Mouse (Mus musculus) cerebellum, postnatal 36 days (tissue): ENCODE measurements around the gene Gata3.
A peak's percentile ranks its signal among the peaks of the same experiment; 100 is the strongest.

ENCODE experiments used
- DNase-seq, 2 experiments: peaks; one replicate each; pipeline ENCODE4 v3.0.0; 2021 to 2022; ENCODE audit warnings: mixed read lengths in 2 of 2

Gene Gata3

DNA sequence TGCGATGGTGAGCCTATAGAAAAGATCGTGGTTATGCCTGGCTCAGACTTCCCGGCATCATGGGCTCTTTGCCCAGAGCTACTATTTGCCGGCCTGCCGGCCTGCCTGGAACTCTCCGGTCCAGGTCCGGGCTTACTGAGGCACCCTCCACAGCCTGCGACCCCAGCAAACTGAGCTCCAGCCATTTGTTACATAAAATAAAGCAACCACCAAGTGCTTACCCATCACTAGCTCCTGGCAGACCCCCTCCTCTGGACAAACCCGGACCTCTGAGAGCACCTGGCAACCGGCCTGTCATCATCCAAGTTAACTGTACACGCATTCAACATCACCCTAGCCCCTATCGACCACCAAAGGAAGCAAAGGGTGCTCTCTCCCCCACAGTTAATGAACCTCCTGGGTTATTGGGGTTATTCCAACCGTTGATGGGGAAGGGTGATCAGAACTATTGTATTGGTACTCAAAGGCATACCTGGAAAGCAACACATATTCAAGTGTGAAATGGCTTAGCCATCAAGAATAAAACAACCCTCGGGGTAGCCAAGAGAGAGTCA, 4.5 kb downstream of the Gata3 start:
- DNase-seq: no peak

DNA sequence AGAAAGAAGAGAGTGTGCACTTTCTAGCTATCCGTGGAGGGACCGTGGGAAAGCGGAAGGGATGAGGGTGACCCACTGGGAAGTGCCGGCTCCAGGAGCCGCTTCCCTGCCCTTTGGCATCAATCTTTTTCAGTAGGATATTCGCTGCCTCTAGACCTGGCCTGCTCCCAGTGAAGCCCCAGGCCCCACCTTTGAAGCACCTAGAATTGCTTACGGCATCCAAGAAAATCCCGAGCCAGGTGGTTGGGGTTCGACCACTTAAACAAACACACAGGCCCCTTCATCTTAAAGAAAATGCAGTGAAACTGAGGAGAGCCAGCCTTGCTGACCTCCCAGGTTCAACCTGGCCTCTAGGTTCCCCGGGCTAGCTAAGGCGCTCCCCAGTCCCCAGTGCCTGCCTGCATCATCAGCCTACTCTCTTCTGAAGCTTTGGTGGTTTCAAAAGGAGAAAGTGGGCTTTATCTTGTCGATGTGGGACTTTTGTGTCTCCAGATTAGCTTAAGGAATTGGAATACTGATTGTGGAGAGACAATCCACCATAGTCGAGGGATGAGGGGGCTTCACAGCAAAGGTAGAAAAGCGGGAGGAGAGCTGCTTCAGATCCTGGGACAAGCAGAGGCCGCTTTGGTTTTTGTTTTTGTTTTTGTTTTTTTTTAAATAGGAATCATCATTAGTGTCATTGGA, 5.2 kb downstream of the Gata3 start:
- peak in 1 of 2 experiments; percentile 17 for DNase-seq

DNA sequence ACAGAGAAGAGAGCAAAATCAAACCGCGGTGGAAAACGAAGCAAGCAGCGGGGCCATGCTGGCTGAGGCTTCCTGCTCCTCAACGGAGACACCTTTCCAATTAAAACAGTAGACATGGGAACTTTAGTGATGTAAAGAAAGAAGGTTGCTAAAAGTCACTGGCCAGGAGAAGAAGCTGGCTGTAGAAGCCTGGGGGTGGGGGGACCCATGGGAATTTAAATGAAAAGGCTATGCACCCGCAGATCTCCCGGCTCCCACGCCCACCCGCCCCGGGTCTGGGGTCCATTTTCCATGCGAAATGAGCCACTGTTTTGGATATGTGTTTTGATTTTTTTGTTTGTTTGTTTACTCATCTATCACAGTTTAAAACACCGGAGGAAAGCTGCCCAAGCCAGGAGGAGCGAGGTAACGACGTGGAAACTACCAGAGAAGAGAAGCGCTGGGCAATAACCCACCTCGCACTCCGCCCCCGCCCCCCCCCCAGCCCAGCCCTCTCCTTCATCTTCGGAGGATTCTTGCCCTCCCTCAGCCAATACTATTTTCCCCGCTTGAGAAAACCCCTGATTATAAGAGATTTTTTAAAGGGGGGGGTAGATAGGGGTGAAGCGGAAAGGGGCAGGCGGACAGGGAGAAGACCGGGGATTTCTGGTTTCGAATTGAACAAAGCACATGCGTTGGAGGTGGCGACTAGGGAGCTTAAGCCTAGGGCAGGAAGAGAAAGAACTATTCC, 5.9 kb downstream of the Gata3 start:
- no peak for DNase-seq

DNA sequence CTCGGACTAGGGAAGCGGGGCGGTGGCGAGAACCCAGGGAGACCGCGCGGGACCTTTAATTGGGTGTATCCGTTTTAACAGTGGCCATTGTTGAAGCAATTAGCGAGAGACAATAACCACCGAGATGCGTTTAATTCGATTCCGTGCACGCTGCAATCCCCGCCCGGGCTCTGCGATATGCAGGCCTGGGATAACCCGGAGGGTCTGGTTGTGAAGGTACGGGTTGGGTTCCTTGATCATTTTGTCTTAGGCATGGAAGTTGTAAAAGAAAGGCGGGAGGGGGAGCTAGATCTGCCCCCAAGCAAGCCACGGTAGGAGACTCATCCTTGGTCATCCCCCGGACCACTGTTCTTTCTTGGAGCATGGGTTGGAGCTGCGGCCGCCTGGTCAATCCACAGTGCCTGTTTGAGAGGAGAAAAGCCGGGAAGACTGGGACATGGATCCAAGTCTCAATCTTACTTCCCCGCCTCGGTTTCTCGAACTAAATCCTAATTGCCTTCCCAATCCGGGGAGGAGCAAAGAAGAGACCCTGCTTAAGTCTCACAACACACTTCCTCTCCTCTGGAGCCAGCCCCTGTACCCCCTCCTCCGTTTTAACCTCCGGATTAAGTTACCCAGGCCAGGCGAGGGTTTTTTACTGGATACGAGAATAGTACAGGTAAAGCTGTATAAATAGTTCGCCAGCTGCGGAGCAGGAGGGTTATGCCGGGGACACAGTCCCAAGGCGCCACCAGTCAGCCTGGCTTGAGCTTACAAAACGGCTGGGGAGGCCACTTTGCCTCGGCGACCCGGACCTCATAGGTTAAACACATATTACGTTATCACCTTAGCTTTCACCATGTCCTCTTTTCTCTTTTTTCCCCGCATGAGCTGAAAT, 6.7 kb downstream of the Gata3 start:
- DNase-seq: peak in 1 of 2 experiments; percentile 36

DNA sequence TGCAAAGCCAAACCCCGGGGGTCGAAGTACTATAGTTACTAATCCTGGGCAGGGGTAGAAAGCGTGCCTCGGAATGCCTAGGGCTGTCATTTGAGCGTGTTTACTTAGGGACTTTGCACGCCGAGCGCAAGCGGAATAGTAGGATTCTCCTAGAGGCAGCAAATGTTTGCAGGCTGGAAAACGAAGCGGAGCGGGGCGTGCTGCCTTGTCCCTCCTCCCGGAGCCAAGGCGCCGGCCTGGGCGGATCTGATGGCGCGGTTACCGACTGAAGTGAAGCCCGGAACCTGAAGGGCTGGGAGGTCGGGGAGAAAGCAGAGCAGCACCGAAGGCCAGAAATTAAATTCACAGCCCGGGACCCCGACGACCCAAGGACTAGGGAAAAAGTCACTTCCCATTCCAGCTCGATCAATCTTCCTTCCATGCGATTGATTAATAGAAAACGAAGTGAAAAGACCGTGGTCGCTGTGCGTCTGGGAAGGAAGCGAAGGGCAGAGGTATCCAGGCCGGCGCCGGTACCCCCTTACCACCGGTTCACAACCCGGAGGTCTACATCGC, 7.4 kb downstream of the Gata3 start:
- peak in 1 of 2 experiments; percentile 25 for DNase-seq

DNA sequence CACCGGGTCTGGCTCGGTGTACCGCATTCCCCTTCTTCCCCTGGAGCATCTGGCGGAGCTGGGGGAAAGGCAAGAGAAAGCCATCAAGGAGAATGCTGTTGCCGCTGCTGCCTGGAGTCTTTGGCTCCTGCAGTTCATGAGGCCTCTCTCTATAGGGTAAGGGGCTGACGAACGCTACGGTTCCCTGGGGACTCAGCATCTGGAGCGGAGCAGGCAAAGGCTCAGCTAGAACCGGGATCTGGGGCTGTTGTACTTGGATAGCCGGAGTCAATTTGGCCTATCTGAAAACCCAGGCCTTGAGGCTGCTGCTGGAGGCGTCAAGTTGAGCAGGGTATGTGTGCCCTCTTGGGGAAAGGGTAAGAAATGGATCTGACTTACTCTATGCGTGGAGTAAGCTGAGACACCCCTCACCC, 8.2 kb downstream of the Gata3 start:
- DNase-seq: no peak

DNA sequence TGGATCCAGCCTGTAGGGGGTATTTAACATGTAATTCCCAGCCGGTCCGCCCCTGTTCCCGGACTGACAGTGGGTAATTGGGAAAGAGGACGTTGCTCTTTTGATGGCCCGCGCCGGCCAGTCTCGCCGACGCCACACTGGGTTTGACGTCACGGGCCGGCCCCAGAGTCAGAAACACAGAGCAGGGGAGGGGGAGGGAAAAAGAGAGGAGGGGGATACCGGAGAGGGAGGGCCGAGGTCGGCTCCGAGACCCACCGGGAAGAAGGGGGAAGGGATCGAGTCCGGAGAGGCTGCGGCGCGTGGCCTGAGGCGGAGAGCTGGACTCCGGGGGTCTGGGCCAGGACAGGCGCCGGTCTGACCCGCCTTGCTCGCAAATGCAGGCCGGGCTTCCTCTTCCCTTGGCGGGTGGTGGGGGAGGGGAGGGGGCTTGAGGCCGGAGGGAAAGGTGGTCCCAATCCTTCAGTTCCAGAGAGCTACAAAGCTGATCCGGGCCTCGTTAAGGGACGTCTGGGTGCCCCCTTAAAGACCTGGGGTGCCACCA, 8.7 kb downstream of the Gata3 start, which contains the start of gene 4930412O13Rik:
Gene 4930412O13Rik, plus strand, starts transcription at position 202 of the 541 bp plus-strand sequence.
- DNase-seq: no peak

DNA sequence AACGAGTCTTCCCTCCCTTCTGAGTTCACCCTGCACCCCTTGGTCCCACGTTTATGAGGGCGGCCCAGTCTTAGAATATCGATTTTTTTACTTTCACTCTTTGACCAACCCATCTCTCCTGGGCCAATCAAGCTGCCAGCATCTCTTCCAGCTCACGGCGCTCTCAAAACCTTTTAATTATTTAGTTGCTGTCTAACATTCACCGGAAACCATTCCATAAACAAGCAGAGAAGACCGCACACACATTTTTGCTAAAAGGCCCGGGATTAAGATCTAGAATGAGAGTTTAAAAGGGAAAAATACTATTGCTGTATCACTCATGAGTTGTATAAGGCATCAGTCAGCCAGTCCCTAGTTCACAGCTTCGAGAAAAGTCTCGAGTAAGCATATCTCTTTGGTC, 9.6 kb downstream of the Gata3 start:
- no peak for DNase-seq

DNA sequence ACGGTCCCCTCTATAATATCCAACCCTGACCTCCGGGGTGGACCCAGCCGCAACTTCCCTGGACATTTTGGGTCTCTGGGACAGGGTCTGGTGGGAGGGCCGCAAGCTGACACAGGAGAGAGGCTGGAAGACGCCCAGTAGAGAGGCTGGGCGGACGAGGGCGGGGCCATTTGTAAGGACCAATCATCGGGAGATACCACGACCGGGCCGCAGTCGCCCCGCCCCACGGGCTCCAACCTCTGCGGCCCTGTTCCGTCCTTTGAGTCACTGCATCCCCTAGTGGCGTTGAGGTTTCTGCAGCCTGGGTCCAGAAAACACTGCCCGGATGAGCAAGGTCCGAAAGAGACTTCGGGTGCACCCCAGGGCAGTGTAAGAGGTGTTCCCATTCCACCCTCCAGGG, 10.3 kb downstream of the Gata3 start:
- DNase-seq: peak; percentile 48 to 51

DNA sequence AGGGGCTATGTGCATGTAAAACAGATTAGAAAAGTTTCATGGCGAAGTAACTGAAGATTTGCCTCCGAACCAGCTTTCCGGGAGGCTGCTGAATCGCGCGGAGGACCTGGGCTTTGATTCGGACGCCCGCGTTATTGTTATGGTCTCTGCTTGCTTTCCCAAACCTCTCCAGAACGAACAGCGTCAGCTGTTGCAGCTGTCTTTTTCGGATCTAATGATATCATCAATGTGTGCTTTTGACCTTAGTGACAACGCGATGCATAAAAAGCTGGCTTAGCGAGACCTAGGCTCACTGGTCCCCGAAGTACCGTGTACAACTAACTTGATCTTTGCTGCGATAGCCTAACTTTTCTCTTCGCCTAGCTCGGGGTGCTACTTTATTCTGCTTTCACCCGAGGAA, 10.7 kb downstream of the Gata3 start:
- peak in 1 of 2 experiments; percentile 18 for DNase-seq

DNA sequence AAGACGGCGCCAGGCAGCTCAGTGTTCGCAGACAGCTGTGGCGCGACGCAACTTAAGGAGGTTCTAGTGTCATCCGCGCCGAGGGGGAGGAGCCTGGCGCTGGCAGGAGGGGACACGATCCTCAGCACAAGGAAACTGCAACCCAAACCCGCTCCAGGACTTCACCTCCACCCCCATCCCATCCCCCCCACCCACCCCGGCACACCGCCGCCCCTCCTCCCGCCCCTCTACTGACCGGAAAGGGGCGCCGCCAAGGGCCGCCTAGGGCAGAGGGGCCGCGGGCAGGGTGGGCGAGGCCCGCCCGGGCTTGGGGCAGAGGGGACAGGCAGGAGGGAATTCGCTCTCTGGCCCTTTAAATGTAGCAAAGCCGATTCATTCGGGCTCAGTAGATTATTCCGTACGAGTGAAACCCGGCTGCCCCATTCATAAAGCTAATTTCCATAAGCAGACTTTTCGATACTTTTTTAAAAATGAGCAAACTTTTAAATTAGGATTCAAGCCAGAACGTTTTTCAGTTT, 11.2 kb downstream of the Gata3 start:
- DNase-seq: no peak

DNA sequence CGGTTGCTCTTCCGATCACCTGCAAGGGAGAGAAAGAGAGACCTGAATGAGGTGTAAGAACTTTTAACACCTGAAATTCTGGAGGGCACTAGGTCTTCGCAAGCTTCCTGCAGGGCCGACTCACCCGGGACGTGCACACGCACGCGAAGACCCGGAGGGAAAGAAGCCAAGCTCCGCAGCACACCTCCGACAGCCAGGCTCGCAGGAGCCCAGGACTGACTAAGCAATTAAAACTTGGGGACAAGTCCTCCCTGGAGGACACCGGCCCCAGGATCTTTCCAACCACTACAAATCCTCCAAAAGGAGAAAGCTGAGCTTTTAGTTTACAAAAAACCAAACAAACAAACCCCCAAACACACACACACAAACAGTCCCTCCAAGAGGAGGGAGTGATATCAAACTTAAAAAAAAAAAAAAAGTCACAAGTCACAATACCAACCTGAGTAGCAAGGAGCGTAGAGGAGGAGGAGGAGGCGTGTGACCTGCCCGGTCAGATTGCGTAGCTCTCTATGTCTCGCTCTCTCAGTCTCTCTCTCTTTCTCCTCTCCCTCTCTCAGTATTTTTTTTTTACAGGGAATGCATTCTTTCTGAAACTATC, 11.8 kb downstream of the Gata3 start:
- DNase-seq: no peak

DNA sequence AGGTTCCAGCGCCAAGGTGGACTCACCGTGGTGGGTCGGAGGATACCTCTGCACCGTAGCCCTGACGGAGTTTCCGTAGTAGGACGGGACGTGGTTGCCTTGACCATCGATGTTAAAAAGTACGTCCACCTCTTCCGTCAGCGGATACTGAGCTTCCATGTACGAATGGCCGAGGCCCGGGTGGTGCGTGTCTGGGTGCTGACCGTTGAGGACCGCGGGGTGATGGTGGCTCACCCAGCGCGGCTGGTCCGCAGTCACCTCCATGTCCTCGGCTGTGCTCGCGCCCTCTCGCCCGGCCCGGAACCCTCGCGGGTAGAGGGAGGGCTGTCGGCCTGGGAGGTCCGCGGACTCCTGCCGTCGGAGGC, 12.5 kb downstream of the Gata3 start:
- DNase-seq: no peak

DNA sequence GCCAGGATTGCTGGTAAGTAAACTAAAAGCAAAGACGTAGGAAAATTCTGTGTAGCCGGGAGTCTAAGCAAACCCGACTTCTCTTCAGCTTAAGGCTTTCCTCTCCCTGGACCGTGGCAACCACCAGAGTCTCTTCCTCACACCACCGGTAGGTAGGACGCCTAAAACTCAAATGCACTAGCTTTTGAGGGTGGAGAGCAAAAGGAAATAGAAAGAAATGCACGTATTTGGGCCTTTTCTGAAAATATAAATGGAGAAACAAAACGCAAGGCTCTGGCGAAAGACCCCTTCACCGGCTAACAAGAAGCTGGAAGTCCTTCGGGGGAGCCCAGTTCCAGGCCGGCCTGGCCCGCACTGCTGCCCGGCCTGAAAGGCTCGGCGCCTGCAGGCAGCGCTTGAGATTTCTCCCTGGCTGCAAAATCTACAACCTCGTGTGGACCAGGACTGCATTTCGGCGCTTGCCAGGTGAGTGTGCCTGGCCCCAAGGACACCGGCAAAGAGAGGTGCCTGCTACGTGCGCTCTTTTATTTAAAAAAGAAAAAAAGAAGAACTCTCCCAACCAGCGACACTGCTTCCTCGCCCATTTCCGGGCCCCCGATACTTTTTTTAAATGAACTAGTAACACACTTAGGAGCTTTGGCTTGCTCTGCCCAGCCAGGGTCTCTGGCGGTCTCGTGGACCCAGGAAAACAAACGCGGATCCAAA, 13.1 kb downstream of the Gata3 start:
- no peak for DNase-seq

DNA sequence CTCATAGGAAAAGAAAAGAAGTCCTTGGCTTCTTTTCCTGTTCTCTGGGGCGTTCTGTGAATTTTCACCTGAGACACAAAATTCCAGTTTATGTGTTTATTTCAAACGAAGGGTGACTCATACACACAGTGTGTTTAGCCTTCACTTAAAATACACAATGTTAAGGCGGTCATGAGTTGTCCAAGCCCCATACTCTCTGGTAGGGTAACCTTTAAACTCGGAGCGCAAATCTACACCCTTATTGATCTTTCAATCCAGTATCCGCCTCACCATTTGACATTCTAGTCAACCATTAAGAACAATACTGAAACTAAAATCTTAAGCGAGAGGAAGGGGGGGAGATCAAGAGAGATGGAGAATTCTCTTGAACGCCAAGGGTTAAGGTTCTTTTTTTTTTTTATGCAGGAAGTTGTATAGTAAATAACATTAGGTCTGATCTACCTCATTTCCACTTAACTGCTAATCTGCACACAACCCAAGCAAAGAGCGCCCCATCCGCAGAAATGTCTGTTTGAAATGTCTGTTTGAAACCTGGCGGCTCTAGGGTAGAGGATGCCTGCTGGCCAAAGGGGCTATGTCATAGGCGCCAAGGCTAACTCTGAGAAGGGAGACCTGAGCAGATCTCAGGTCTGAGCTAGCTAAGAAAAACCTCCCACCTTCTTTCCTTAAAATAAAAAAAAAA, 14.0 kb downstream of the Gata3 start:
- DNase-seq: no peak

DNA sequence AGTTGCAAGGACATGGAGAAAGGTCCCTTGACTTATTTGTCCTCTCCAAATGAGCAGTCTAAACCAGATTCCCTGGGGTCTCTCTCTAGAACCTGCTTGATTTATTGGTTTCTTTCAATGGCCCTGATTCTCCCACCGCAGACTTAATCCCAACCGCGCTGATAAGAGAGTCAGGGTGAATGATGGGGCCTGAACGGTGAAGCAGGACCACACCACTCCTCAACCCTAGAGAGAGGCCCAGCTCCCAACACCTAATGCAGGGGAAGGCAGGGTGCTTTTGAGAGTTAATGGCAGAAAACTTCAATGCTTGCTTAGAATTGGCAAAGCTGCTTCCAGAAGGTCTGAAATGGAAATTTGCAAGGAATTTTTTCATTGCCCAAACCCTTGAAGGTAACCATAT, 14.6 kb downstream of the Gata3 start:
- DNase-seq: no peak

DNA sequence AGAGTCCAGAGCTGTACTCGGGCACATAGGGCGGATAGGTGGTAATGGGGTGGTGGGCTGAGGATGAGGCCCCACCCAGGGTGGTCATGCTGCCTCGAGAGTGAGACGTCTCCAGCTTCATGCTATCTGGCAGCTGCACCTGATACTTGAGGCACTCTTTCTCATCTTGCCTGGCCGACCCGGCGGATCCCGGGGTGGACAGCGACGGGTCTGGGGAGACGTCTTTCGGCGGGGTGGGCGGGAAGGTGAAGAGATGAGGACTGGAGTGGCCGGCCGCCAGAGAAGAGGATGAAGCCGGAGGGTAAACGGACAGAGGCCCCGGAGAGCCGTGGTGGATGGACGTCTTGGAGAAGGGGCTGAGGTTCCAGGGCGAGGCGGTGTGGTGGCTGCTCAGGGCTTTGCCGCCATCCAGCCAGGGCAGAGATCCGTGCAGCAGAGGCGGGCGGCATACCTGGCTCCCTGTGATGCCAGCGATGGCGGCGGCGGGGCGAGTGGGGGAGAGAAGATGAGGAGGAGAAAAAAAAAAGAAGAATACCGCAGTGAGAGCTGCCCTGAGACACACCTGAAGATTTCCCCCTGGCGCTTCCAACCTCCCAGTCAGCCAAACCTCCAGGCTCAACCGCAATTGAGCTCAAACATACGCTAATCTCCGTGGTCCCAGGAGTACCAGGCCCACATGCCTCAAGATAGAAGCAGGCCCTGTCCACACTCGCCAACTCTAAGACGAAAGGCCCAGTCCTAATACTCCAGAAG, 15.2 kb downstream of the Gata3 start:
- no peak for DNase-seq

DNA sequence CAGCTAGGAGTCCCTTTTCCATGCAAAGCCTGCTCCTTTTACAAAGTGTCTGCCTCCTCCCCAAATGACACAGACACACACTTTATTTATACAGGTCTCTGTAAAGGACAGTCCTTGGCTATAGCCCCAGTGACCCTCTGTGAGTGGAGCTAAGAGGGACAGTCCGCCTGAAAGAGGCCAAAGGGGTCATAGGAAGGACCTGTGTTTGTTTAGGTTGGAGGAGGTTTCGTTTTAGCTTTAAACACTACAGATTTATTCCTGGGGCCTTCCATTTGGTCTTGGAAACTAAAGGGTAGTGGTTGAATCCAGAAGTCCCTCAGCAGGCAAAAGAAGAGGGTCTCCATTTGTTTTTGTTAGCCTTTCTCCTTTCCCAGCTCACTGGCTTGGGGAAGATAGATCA, 16.1 kb downstream of the Gata3 start:
- DNase-seq: no peak

DNA sequence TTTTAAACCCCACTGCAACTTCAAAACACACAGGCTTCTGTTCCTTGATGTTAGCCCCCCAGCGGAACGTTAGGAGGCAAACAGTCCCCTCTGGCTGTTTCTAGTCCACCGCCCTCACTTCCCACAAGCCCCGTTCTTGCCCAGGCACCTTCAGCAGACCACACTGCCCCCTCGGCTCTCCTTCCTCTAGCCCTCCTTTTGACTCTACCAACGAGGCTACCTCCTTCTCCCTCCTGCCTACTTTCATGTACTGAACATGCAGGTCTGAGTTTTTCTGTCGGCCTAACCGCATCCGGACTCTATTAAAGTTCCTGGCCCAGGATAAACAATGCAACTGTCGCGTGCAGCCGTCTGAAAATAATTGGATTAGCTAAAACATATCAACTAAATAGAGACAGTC, 17.2 kb downstream of the Gata3 start:
- no peak for DNase-seq

DNA sequence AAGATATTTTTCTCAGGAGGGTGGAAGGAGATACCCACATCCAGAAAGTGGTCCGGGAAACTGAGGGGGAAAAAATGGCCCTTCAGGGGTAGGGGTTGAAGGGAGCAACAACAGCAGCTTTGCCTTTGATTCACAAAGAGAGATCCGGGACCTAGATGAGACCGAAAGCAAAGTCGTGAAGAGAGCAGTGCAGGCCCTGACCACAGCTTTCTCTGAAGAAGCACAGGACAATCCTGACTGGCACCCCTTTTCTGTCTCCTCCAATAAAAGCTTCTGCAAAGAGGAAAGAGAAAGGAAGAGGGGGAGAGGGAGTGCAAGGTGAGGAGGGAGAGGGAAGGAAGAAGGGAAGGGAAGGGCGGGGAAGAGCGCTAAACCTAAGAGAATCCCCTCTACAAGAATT, 18.0 kb downstream of the Gata3 start:
- DNase-seq: no peak
